Mouse (Mus musculus) fat pad, adult 2 months (tissue): ENCODE measurements around the gene Pgap2.
"Not testable (repeated sequence)": the region's sequence is repeated elsewhere in the genome, so short reads cannot be mapped to it uniquely, and the experiment has no call there.

ENCODE experiments used
- DNase-seq: peaks from one replicate; pipeline ENCODE4 v3.0.0-alpha.2; 2011; ENCODE audit warnings: low read depth, low spot score; ENCODE audit errors: extremely low read depth

Gene Pgap2

DNA sequence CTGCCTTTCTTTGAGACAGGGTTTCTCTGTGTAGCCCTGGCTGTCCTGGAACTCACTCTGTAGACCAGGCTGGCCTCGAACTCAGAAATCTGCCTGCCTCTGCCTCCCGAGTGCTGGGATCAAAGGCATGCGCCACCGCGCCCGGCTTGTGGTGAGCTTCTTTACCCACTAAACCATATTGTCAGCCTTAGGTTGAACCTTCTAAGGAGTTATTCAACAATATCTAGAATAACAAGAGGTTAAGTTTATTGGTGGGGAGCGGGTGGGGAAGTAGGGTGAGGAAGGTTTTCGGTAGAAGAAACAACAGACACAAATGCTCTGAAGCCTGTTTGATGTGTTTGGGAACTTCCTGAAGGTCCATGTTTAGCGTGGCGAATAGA, 56.0 kb downstream of the Pgap2 start:
- not testable (repeated sequence) for DNase-seq

DNA sequence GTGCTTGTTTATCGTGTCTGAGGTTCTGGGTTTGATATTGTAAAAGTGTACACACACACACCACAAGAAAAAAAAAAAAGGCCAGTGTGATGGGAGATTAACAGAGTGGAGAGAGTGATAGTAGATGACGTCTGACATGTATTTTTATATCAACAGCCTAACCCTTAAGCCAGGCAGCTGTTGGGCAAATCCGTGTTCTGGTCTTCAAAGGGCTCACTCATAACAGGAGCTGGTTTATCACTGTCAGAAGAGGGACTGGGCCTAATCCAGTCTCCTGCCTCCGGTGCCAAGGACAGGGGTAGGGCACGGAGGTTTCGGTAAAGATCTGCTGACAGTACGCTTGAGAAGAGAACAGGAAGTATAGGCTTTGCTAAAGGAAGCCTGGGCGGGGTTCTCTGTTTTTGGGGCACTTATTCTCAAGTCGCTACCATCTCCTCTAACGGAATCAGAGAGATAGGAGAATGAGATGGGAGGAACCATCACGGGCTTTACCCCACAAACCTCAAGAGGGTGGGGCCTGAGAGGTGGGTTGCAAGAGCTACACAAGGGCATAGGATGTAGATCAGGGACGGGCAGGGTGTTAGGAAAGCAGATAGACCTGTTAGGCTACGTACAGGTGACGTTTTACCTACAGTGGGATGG, 56.5 kb downstream of the Pgap2 start:
- no peak for DNase-seq

DNA sequence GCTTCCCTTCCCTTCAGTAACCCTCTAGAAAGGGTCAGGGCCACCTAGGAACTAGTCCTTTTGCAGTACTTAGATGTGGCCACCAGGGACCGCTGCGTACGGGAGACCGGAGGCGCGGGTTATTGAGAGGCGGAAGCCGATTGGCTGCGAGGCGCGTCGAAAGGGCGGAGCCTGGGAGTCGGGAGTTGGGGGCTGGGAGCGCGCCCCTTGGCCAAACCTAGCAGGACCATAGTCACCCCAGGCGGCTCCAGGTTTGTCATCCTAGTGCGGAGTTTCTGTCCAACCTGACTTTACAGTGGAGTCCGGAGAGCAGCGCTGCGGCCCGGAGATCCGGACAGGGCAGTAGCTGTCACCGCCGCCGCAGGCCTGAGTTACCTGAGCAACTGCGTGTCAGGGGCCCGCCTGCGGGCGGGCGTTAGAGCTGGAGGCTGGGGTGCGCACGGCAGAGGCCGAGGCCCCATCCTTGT, 57.1 kb downstream of the Pgap2 start:
- DNase-seq = no peak

DNA sequence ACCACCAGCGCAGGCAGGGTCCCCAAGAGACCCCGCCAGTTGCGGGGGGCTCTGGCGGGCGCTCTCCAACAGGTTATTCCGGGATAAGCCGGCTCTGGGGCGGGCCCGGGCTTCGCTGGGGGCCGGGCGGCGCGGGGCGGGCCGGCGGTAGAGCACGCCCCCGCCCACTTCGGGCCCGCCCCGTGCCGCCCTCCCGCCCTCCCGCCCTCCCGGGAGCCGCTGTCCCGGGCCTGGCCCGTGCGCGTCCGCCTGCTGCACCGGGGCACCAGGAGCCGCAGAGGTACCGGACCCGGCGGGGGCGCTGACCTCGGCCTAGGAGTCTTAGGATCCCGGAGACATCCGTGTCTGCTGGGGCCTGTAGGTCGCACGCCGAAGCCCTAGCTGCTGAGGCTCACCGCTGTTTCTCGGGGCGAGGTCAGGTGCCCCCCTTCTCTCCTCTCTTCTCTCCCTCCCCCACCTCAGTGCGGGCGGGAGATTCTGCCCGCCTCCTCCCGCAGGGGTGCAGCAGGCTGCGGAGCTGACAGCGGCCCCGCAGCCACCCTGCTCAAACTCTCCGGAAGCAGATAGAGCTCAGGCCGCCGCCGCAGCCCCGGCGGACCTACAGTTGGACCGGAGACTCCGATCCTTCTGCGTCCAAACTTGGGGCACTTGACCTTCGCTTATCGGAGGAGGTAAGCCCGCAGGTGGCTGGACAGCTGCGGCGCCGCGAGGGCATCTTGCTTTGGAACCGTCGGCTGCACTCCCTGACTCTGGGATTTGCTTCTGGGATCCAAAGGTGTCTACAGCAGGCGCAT, 57.8 kb downstream of the Pgap2 start, which contains the start of gene Stim1:
Gene Stim1 (plus strand): TSS at position 206 of the 794 bp plus-strand sequence.
- no peak for DNase-seq

DNA sequence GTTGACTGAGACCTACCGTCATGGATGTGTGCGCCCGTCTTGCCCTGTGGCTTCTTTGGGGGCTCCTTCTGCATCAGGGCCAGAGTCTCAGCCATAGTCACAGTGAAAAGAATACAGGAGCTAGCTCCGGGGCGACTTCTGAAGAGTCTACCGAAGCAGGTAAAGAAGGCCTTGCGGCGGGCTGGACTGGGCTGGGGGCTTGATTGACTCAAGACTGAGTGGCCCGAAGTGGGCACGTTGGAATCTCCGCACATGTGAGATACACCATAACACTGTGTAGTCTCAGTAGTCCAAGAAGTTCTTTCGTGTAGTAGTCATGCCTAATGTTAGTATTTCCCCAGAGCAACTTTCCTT, 58.4 kb downstream of the Pgap2 start:
- no peak for DNase-seq

DNA sequence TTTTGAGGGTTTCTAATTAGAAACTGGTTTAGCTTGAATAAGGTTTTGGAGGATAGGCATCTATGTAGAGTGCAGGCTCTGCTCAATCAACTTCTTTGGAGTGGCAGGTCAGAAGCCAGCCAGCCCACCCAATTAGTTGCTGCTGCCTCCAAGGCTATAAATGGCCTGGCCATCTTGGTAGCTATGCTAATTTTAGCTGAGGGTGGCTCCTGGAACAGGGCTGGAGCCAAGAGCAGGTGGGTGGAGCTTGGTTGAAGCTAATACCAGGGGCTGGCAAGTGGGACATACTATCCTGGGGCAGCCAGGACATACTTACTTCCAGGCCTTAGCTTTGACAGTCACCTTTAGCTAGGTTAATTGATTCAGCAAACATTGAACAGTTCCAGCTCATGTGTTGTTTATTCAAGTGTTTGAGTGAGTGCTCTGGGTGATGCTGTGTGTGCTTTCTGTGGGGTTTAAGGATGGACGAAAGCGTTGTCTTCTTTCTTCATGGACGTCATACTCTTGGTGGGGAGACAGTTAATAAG, 62.5 kb downstream of the Pgap2 start:
- DNase-seq = no peak

DNA sequence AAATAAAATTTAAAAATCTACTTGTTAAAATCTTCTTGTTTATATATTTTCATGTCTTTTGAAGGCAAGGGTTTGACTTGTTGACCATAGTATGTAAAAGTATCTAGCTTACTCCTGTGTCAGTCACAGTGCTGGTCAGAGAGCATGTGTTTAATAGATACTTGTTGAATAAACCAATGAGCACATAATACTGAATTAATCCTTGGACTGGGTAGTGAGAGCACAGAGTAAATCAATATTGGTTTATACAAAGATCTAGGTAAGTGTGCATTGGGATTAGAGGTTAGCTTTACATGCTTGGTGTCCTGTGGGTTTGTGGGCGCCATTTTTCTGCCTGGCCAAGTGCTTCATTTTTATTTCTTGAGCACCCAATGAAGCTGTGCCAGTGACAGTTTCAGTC, 71.4 kb downstream of the Pgap2 start:
- no peak for DNase-seq

DNA sequence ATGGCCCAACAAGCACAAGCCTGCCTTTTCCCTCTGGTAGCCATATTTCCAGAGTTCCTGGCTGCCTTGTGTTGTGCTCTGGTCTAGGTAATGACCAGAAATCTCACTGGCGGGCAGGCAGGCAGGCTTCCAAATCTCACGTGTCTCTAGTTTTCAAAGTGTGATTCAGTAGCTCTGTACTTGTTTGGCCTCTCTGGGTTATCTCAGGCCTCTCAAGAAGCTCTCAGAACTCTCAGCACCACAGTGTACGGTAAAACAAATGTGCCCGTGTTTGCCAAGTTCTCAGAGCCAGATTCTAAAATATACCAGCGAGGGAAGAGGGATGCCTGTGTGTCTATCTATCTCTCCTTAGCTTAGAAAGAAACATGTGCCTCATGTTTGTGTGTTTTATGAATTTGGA, 72.3 kb downstream of the Pgap2 start:
- DNase-seq = no peak
